Mouse (Mus musculus): ENCODE results near the gene Ankrd33b. TPM values are rescaled to one million over a fixed set of nuclear protein-coding genes. Genes with fewer than 3 reads are reported as not detected.

The Ankrd33b gene
- total RNA-seq, 4 experiments from 2014 or later: 1.1 to 3.8 (median 2.7) TPM

DNA sequence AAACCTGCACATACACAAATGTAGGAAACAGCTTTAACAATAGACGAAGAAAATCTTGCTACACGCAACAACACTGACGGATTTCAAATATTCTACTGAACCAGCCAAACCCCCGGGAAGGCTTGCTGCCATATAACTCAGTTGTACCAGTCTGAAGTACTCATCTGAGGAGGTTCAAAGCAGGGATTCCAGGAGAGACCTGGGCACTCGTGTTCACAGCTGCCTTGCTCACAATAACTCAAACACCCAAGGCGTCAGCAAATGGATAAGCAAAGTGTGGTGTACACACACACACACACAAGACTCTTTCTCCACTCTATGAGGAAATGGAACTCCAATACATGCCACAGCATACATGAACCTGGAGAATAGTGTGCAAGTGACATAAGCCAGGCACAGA, 29.5 kb downstream of the Ankrd33b start:
- no peak for DNase-seq

- DNase-seq: no peak
Measured at GRCm38 (mm10) chr15:31337192-31337741, 30.3 kb downstream of the Ankrd33b start.

DNA sequence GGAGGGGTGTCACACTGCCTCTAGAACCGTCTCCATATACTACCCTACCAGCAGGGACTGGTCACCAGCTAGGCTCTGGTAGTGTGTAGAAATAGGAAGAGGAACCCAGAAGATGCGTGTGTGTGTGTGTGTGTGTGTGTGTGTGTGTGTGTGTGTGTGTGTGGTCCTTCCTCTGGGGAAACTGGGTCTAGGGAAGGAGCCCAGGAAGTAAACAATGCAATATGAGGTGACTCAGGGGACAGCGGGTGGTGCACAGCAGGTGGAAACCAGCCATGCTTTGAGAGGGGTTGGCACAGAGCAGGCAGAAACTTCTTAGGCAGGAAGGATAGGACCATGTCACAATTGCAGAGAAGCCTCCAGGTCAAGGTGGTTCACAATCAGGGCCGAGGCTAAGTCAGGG, 30.8 kb downstream of the Ankrd33b start:
- no peak for DNase-seq

GRCm38 (mm10) chr15:31334829-31335228, 32.7 kb downstream of the Ankrd33b start:
- DNase-seq: no peak

GRCm38 (mm10) chr15:31332541-31333163, 34.9 kb downstream of the Ankrd33b start:
- DNase-seq: no peak

GRCm38 (mm10) chr15:31331742-31332141, 35.8 kb downstream of the Ankrd33b start:
- DNase-seq: no peak

- DNase-seq: no peak
Measured at GRCm38 (mm10) chr15:31328082-31328614, 39.4 kb downstream of the Ankrd33b start.

GRCm38 (mm10) chr15:31325660-31326354, 41.7 kb downstream of the Ankrd33b start:
- no peak for DNase-seq

DNA sequence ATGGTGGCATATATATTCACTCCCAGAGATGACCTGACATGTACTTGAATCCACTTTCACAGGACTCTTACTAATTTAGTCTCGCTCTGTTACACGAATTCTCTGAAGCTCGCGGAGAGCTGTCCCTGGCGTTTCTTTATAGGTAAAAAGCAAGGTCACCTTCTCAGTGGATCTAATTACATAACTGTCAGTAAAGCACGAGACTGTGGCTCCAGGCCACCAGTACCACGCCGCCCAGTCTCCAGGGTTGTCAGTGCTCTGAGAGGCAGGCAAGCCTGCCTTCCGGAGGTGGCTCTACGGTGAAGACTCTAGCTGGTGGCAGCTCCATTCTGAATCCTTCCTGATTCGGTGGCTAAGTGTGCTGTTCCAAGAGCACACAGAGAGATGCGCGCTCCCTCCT, 43.0 kb downstream of the Ankrd33b start:
- DNase-seq: no peak

- no peak for DNase-seq
Measured at GRCm38 (mm10) chr15:31323684-31324083, 43.8 kb downstream of the Ankrd33b start.

- DNase-seq: no peak
Measured at GRCm38 (mm10) chr15:31320598-31321377, 46.7 kb downstream of the Ankrd33b start.

DNA sequence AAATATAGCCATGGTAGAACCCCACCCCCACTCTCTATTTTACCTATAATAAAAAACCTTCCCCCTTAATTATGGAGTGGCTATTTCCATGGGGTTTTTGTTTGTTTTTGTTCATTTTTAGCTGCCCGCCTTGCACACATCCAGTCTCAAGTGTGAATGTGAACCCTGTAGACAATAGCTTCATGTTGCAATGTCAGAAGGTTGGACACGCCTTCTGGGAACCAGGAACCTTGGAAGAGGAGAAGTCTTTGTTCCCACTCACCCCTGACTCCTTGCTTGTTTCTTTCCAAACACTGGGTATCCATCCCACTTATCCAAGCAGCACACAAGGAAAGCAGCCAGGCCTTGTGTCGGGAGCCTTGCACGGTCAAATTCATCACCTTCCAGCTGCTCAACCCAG, 48.5 kb downstream of the Ankrd33b start:
- no peak for DNase-seq

DNA sequence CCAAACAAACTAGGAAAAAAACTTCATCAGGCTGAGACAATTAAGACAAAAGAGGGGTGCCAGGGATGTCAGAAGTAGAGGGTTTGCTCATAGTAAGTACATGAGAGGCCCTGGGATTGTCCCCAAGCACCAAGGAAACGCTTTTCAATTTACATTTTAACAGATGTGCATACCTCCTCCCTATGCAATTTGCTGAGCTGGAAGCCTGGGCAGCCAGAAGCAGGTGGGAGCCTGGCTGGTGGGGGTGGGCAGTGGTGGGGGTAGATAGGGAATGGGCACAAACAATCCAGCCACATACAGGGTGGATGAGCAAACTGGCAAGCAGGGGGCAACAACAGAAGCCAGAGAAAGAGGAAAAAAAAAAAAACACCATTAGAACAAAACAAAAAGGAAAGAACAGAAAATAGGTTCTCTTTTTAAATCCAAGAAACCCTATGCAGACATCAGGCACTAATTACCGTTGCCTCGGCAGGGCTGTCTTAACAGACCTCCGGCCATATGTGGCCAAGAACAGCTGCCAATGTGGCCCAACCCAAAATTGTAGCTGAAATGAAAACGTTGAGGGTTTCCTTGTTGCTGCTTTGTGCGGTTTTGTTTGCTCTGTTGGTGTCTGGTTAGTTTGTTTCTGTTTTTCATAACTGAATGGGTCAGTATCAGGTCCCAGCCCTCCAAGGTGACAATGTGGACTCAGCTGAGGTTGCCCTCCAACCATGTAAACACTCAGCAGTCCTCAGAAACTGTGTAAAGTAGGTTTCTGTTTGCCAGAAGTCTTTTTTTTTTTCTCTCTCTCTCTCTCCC, 49.2 kb downstream of the Ankrd33b start:
- DNase-seq: no peak

DNA sequence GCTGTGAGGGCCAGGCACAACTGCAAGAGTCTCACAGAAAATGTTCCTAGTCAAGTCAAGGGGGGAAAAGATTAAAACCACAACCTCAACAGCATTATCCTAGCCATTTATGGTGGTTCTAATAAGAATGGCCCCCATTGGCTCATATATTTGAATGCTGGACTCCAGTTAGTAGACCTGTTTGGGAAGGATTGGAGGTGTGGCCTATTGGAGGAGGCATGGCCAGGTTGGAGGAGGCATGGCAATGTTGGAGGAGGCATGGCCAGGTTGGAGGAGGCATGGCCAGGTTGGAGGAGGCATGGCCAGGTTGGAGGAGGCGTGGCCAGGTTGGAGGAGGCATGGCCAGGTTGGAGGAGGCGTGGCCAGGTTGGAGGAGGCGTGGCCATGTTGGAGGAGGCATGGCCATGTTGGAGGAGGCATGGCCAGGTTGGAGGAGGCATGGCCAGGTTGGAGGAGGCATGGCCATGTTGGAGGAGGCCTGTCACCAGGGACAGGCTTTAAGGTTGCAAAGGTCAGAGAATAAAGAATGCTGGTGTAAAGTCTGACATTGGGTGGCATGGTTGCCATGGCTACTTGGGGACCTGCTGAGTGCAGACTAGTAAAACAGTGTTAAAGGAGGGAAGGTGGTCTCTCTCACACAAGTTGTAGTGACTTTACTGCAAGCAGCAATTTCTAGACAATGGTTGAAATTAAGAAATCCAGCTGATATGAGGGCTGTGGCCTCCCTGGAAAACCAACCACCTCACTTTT, 50.3 kb downstream of the Ankrd33b start:
- DNase-seq: no peak

- DNase-seq: peak; percentile 61
Measured at GRCm38 (mm10) chr15:31315630-31316231, 51.8 kb downstream of the Ankrd33b start.

DNA sequence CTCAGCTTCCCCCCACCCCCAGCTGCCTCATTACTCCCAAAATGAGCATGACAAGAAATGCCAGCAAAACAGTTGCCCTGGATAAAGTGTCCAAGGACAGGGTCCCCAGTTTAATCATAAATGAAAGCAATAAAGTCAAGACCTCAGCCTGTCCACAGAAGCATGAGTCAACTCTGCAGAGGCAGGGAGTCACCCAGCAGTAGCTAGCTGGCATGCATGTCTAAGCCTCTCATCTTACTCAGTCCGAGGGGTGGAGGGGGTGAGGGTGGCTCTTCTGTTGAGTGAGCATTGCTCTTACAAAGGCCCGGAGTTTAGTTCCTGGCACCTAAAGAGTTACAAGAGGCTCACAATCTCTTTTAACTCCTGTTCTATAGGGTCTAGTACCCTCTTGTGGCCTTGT, 55.5 kb downstream of the Ankrd33b start:
- DNase-seq: no peak

- no peak for DNase-seq
Measured at GRCm38 (mm10) chr15:31309526-31309925, 58.0 kb downstream of the Ankrd33b start.

DNA sequence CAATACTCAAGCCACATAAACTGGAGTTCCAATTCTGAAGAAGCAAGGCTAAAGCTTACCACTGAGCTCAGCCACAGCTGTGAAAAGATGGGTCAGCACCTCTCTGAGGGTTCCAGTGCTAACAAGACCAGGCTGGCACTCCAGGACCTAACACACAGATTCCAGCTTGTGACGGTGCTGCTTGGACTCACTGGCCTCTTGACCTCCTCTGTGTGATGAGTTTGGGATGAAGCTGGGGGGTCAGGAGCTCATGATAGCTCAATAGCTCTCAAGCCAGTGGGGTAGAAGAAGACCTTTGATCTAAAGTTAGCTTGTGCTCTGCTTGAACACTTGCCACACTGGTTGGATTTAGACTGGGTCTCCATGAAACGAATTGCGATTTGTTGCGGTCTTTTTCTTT, 60.8 kb downstream of the Ankrd33b start:
- DNase-seq: no peak

DNA sequence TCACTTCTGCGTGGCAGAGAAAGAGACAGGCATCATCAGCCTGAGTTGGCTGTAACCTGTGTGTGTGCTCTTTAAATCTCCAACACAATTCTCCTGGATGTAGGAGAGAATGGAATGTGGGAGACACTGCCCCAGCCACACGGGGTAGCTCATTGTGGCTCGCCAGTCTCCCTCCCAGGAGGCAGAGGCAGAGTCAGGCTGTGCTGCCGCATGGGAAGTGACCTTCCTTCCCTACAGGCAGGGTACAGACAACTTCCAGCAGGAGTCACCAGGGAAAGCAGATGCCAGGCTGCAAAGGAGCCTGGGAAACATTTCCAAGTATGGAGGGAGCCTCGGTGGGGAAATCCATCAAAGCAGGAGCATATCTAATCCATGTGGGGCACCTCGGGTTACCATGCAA, 62.3 kb downstream of the Ankrd33b start:
- no peak for DNase-seq

- no peak for DNase-seq
Measured at GRCm38 (mm10) chr15:31304302-31304701, 63.2 kb downstream of the Ankrd33b start.

Data from adrenal gland, adult 8-10 months (tissue).